Mouse (Mus musculus) layer of hippocampus, postnatal 10 days (tissue): Measurements from ENCODE around the gene Zfp804a. TPM values are rescaled to one million over a fixed set of nuclear protein-coding genes. Genes with fewer than 3 reads are reported as not detected.

ENCODE experiments used
- DNase-seq, 2 experiments: peaks; one replicate each; pipeline ENCODE4 v3.0.0; 2021; ENCODE audit warnings: low spot score in 2 of 2
- total RNA-seq, 2 experiments: library from RNA; stranded (reverse); gene quantifications; 2 replicates each; pipeline ENCODE4 v1.2.3; 2021

Zfp804a gene
- total RNA-seq, 2 experiments from 2014 or later: 22.6 to 24.0 TPM

- no peak for DNase-seq
These were observed 194.0 kb downstream of the Zfp804a start for GRCm38 (mm10) chr2:82246902-82247522.

GRCm38 (mm10) chr2:82253382-82253781 lies 200.4 kb downstream of the Zfp804a start:
- DNase-seq: no peak

GRCm38 (mm10) chr2:82282591-82283269 lies 229.7 kb downstream of the Zfp804a start:
- no peak for DNase-seq

DNA sequence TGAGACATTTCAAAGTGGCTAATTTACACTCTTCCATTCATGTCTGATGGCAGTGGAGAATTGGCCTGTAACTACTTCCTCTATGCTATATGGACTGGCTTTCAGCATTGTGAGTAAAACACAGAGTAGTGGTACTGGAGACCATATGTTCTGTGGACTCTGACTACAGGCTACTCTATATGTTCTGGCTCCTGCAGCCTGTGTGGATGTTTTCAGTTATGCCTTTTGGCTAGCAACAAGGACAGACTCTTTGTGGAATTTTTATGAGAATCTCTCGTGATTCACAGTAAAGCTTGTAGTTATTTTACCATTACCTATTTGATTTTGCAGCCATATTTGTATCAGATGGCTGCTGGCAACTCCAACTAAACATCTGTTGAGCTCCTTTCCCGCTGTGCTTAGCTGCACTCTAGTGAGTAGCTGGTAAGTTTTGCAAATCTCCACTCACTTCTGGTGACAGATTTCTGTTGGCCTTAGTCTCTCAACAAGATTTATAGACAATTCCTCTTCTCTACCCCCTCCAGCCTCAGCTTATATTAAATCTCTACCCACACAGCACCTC lies 242.0 kb downstream of the Zfp804a start:
- no peak for DNase-seq
